Mouse (Mus musculus) C2C12 (cell line): Measurements from ENCODE around the gene Zfp715.
"Not testable (repeated sequence)": the region's sequence is repeated elsewhere in the genome, so short reads cannot be mapped to it uniquely, and the experiment has no call there.

ENCODE experiments used
- CEBPB ChIP-seq: IDR thresholded peaks from one replicate; pipeline ENCODE4 v1.6.1; 2011; ENCODE audit warnings: low read depth, mild to moderate bottlenecking, control low read depth, moderate library complexity
- CTCF ChIP-seq: IDR thresholded peaks from one replicate; pipeline ENCODE4 v1.5.1; 2011; ENCODE audit not compliant: control insufficient read depth, insufficient read depth, insufficient read length
- FOSL1 ChIP-seq: IDR thresholded peaks from one replicate; pipeline ENCODE4 v1.8.0; 2011; ENCODE audit warnings: mild to moderate bottlenecking, low read length; ENCODE audit not compliant: poor library complexity, insufficient read depth, severe bottlenecking
- MAX ChIP-seq: IDR thresholded peaks from one replicate; pipeline ENCODE4 v1.6.1; 2011; ENCODE audit warnings: mild to moderate bottlenecking, control low read depth
- MYOD1 ChIP-seq: IDR thresholded peaks from one replicate; pipeline ENCODE4 v1.6.1; 2011; ENCODE audit warnings: low read depth; ENCODE audit not compliant: control insufficient read depth, insufficient read length
- MYOG ChIP-seq: IDR thresholded peaks from one replicate; pipeline ENCODE4 v1.6.1; 2011; ENCODE audit not compliant: control insufficient read depth, insufficient read length; ENCODE audit errors: extremely low read depth
- USF1 ChIP-seq: IDR thresholded peaks from one replicate; pipeline ENCODE4 v1.6.1; 2011; ENCODE audit warnings: low read depth, mild to moderate bottlenecking, control low read depth, moderate library complexity

GRCm38 (mm10) chr7:43250718-43251117 lies 62.4 kb downstream of the Zfp715 start:
- TF ChIP-seq USF1, MAX, CEBPB, CTCF, FOSL1, MYOD1, MYOG: not testable (repeated sequence)
